In genomic region chr5:123324242-123324641, GRCm38 (mm10) we compare ENCODE assay signal across 10 mouse cellular contexts. TPM values are rescaled to one million over a fixed set of nuclear protein-coding genes. Genes with fewer than 3 reads are reported as not detected.
A peak's percentile ranks its signal among the peaks of the same experiment; 100 is the strongest.
DNase-seq lines count a peak whose midpoint lies in the region; ATAC-seq lines count a peak whose summit lies in the region.
"Had no signal": no experiment of that assay in that cellular context is flagged by ENCODE, and none has a peak within 500 bp of the region (broad histone marks: within the 10 kb centered on the region; RNA-seq: fewer than 3 reads in every experiment).

No protein-coding gene starts in this region.

- no peak overlapping the region for H3K27ac ChIP-seq in embryonic facial prominence, embryonic 11.5 days (replicated peaks; ENCODE audit: low read depth, low read length)
- H3K27ac ChIP-seq in hindbrain, embryonic 15.5 days (replicated peaks) = no peak overlapping the region
- no peak overlapping the region for H3K27ac ChIP-seq in heart, embryonic 12.5 days (ENCODE audit: poor library complexity, severe bottlenecking)
- no peak overlapping the region for H3K27ac ChIP-seq in heart, embryonic 10.5 days

- no peaks in the 10 kb centered on the region for H3K36me3 ChIP-seq in embryonic facial prominence, embryonic 11.5 days (replicated peaks; ENCODE audit: control insufficient read depth, insufficient read depth, low read depth, low read length)
- H3K36me3 ChIP-seq in hindbrain, embryonic 15.5 days = no peaks in the 10 kb centered on the region
- H3K36me3 ChIP-seq in heart, embryonic 12.5 days = no peaks in the 10 kb centered on the region
- no peaks in the 10 kb centered on the region for H3K36me3 ChIP-seq in heart, embryonic 10.5 days

- no peaks in the 10 kb centered on the region; the same call in 1 of the 2 replicates for H3K4me1 ChIP-seq in embryonic facial prominence, embryonic 11.5 days (ENCODE audit: control insufficient read depth, insufficient read depth, low read length)
- H3K4me1 ChIP-seq in hindbrain, embryonic 15.5 days (replicated peaks) = peaks cover 10% of the 10 kb centered on the region
- H3K4me1 ChIP-seq in heart, embryonic 12.5 days (replicated peaks) = no peaks in the 10 kb centered on the region
- 0 out of 2 replicates have a peak, but pooled peaks cover 7% of the 10 kb centered on the region for H3K4me1 ChIP-seq in heart, embryonic 10.5 days

- H3K9me3 ChIP-seq in embryonic facial prominence, embryonic 11.5 days (replicated peaks; ENCODE audit: control insufficient read depth, low read length) = no peaks in the 10 kb centered on the region
- no peaks in the 10 kb centered on the region for H3K9me3 ChIP-seq in hindbrain, embryonic 15.5 days
- 0 out of 2 replicates have a peak, but pooled peaks cover 1% of the 10 kb centered on the region for H3K9me3 ChIP-seq in heart, embryonic 12.5 days (replicated peaks)
- H3K9me3 ChIP-seq in heart, embryonic 10.5 days = no peaks in the 10 kb centered on the region

- ATAC-seq in embryonic facial prominence, embryonic 11.5 days (replicated peaks; ENCODE audit: insufficient number of reproducible peaks, low FRiP score, low TSS enrichment, low read depth) = peak; percentile 78
- no peak for ATAC-seq in hindbrain, embryonic 15.5 days (ENCODE audit: low FRiP score, low read depth)
- ATAC-seq in heart, embryonic 12.5 days (ENCODE audit: insufficient number of reproducible peaks, low FRiP score) = no peak

- H3K9ac ChIP-seq in embryonic facial prominence, embryonic 11.5 days (replicated peaks; ENCODE audit: low read length) = no peak overlapping the region
- no peak overlapping the region; the same call in 1 of the 2 replicates for H3K9ac ChIP-seq in hindbrain, embryonic 15.5 days
- H3K9ac ChIP-seq in heart, embryonic 12.5 days = no peak overlapping the region

- no peak overlapping the region for H3K4me2 ChIP-seq in embryonic facial prominence, embryonic 11.5 days (ENCODE audit: low read depth, low read length)
- peak overlapping the region; percentile 34 for H3K4me2 ChIP-seq in hindbrain, embryonic 15.5 days
- H3K4me2 ChIP-seq in heart, embryonic 12.5 days = no peak overlapping the region

- H3K4me3 ChIP-seq in embryonic facial prominence, embryonic 11.5 days (ENCODE audit: low read depth, low read length) = no peak overlapping the region
- no peak overlapping the region for H3K4me3 ChIP-seq in hindbrain, embryonic 15.5 days
- no peak overlapping the region for H3K4me3 ChIP-seq in heart, embryonic 12.5 days
- H3K4me3 ChIP-seq in heart, embryonic 10.5 days = no peak overlapping the region

- peak; percentile 50 to 62 for DNase-seq in right cerebral cortex, postnatal 10 days (ENCODE audit: low spot score in 2 of 2)
- DNase-seq in right cerebral cortex, postnatal 36 days (ENCODE audit: low spot score in 2 of 2) = no peak
- peak; percentile 46 for DNase-seq in embryonic facial prominence, embryonic 11.5 days (ENCODE audit: low spot score)
- DNase-seq in skeletal muscle tissue, adult 2 months (ENCODE audit: low read depth, low spot score) = peak; percentile 39
- DNase-seq in heart, embryonic 10.5 days (ENCODE audit: low spot score) = no peak
- DNase-seq in left cerebral cortex, adult 9 months (ENCODE audit: low spot score in 2 of 2) = no peak
- DNase-seq: cerebellum, postnatal 36 days; heart, adult 11 months had no signal

- 27% methylated on average over 15 of the region's 15 CpGs for WGBS in embryonic facial prominence, embryonic 11.5 days
- WGBS in hindbrain, embryonic 15.5 days = 6% methylated on average over 15 of the region's 15 CpGs
- WGBS in heart, embryonic 12.5 days = 49% methylated on average over 15 of the region's 15 CpGs
- WGBS in heart, embryonic 10.5 days = 52% methylated on average over 15 of the region's 15 CpGs

- no peaks in the 10 kb centered on the region for H3K27me3 ChIP-seq in embryonic facial prominence, embryonic 11.5 days (ENCODE audit: control insufficient read depth, insufficient read depth, low read length)
- H3K27me3 ChIP-seq in hindbrain, embryonic 15.5 days = no peaks in the 10 kb centered on the region
- H3K27me3 ChIP-seq in heart, embryonic 12.5 days (replicated peaks) = 0 out of 2 replicates have a peak, but pooled peaks cover 4% of the 10 kb centered on the region
- 0 out of 2 replicates have a peak, but pooled peaks cover 11% of the 10 kb centered on the region for H3K27me3 ChIP-seq in heart, embryonic 10.5 days (ENCODE audit: insufficient read depth, poor library complexity, severe bottlenecking)

RNA-seq across cellular contexts. Expression of gene Bcl7a, which starts 19.4 kb away (rescaled TPM):
- polyA plus RNA-seq in embryonic facial prominence, embryonic 11.5 days (2014; fragmentation: Nextera tagmentation; extraction: Ambion mirVana) = 39.0 and 39.5 TPM in 2 replicates
- 38.7 and 40.0 TPM in 2 replicates for polyA plus RNA-seq in hindbrain, embryonic 15.5 days (2015; fragmentation: Nextera tagmentation; extraction: Ambion mirVana)
- polyA plus RNA-seq in heart, embryonic 12.5 days (2016; fragmentation: Nextera tagmentation; extraction: Ambion mirVana) = 16.3 and 16.6 TPM in 2 replicates
- polyA plus RNA-seq in heart, embryonic 10.5 days (2016; fragmentation: Nextera tagmentation; extraction: Ambion mirVana) = 16.3 and 21.9 TPM in 2 replicates

Comparison
In these comparisons a context has a peak if more than half of its experiments do, and no peak if none do; other contexts are left out.
1. DNase-seq: peak in right cerebral cortex, postnatal 10 days (2 of 2), embryonic facial prominence, embryonic 11.5 days (single experiment) and skeletal muscle tissue, adult 2 months (single experiment); none in right cerebral cortex, postnatal 36 days (0 of 2), heart, embryonic 10.5 days (single experiment) and left cerebral cortex, adult 9 months (0 of 2).